In genomic region chr13:23742007-23742406, GRCm38 (mm10) we compare ENCODE assay signal across 15 mouse cellular contexts. TPM values are rescaled to one million over a fixed set of nuclear protein-coding genes. Genes with fewer than 3 reads are reported as not detected.
DNase-seq lines count a peak whose midpoint lies in the region.
"Had no signal": no experiment of that assay in that cellular context is flagged by ENCODE, and none has a peak within 500 bp of the region (broad histone marks: within the 10 kb centered on the region; RNA-seq: fewer than 3 reads in every experiment).

No protein-coding gene starts in this region.

- no peaks in the 10 kb centered on the region for H3K36me3 ChIP-seq in heart, embryonic 10.5 days
- H3K36me3 ChIP-seq in limb, embryonic 10.5 days = no peaks in the 10 kb centered on the region
- H3K36me3 ChIP-seq: hindbrain, embryonic 15.5 days; kidney, embryonic 15.5 days; lung, embryonic 15.5 days; neural tube, embryonic 12.5 days had no signal

- peak overlapping the region; percentile 63; the same call in 1 of the 2 replicates for H3K27ac ChIP-seq in heart, embryonic 10.5 days
- peak overlapping the region; percentile 48 for H3K27ac ChIP-seq in limb, embryonic 10.5 days
- H3K27ac ChIP-seq: hindbrain, embryonic 15.5 days; kidney, embryonic 15.5 days; lung, embryonic 15.5 days; neural tube, embryonic 12.5 days had no signal

- H3K4me3 ChIP-seq in heart, embryonic 10.5 days = no peak overlapping the region
- no peak overlapping the region for H3K4me3 ChIP-seq in limb, embryonic 10.5 days
- H3K4me3 ChIP-seq: hindbrain, embryonic 15.5 days; kidney, embryonic 15.5 days; lung, embryonic 15.5 days; neural tube, embryonic 12.5 days had no signal

- no peaks in the 10 kb centered on the region for H3K9me3 ChIP-seq in heart, embryonic 10.5 days
- H3K9me3 ChIP-seq in limb, embryonic 10.5 days (replicated peaks) = no peaks in the 10 kb centered on the region
- H3K9me3 ChIP-seq: hindbrain, embryonic 15.5 days; kidney, embryonic 15.5 days; lung, embryonic 15.5 days; neural tube, embryonic 12.5 days had no signal

- H3K4me1 ChIP-seq in heart, embryonic 10.5 days = peaks cover 9% of the 10 kb centered on the region; the same call in 1 of the 2 replicates
- H3K4me1 ChIP-seq in limb, embryonic 10.5 days = peaks cover 20% of the 10 kb centered on the region

- H3K27me3 ChIP-seq in heart, embryonic 10.5 days (ENCODE audit: insufficient read depth, poor library complexity, severe bottlenecking) = no peaks in the 10 kb centered on the region
- H3K27me3 ChIP-seq in limb, embryonic 10.5 days (ENCODE audit: low read depth, poor library complexity, severe bottlenecking) = no peaks in the 10 kb centered on the region
- H3K27me3 ChIP-seq: hindbrain, embryonic 15.5 days; kidney, embryonic 15.5 days; lung, embryonic 15.5 days; neural tube, embryonic 12.5 days had no signal

- no peak for DNase-seq in heart, embryonic 10.5 days (ENCODE audit: low spot score)
- DNase-seq in heart, postnatal 25 days (ENCODE audit: low spot score) = no peak
- DNase-seq in thymus, postnatal 0 days (ENCODE audit: low spot score) = peak; percentile 2
- DNase-seq in thymus, postnatal 4 days = no peak
- no peak for DNase-seq in limb, embryonic 10.5 days (ENCODE audit: low spot score)
- DNase-seq in right cerebral cortex, postnatal 14 days = no peak
- DNase-seq in urinary bladder, postnatal 36 days (ENCODE audit: low spot score in 2 of 2) = no peak
- DNase-seq in natural killer cell, adult 2 months (ENCODE audit: low spot score in 2 of 2) = no peak
- DNase-seq: cerebellum, adult 11 months; layer of hippocampus, adult 9-11 months; midbrain, embryonic 14.5 days had no signal

- intact Hi-C loops in heart, postnatal 25 days (cut with DNase I) = loop anchor here (5.0 kb wide), 2 partner anchors 120 to 210 kb away; partner anchors contain the start of genes Hist1h1e, Hist1h2af, Hist1h2be and Hist1h4h

RNA-seq across cellular contexts. Expression of gene Hist1h3c, which starts 3.4 kb away (rescaled TPM):
- 4.2 and 4.4 TPM in 2 replicates for polyA plus RNA-seq in heart, embryonic 10.5 days (2016; fragmentation: Nextera tagmentation; extraction: Ambion mirVana)
- 1 to 10 TPM; 3.2 to 9.1 TPM for total RNA-seq in heart, postnatal 25 days (2021)
- polyA plus RNA-seq in thymus, postnatal 0 days (2015; fragmentation: Nextera tagmentation; extraction: Ambion mirVana) = 32.0 and 33.1 TPM in 2 replicates
- polyA plus RNA-seq in limb, embryonic 10.5 days (2016; fragmentation: Nextera tagmentation; extraction: Ambion mirVana) = 9.6 TPM in 2 replicates

RNA-seq across cellular contexts. Expression of gene Hist1h1c, which starts 3.4 kb away (rescaled TPM):
- polyA plus RNA-seq in heart, embryonic 10.5 days (2016; fragmentation: Nextera tagmentation; extraction: Ambion mirVana) = 17.2 TPM in 2 replicates
- 100 to 1,000 TPM; 134 to 160 TPM for total RNA-seq in heart, postnatal 25 days (2021)
- polyA plus RNA-seq in thymus, postnatal 0 days (2015; fragmentation: Nextera tagmentation; extraction: Ambion mirVana) = 37.5 and 44.7 TPM in 2 replicates
- 8.6 and 11.8 TPM in 2 replicates for polyA plus RNA-seq in limb, embryonic 10.5 days (2016; fragmentation: Nextera tagmentation; extraction: Ambion mirVana)

RNA-seq across cellular contexts. Expression of gene Hist1h2bb, which starts 4.5 kb away (rescaled TPM):
- polyA plus RNA-seq in heart, embryonic 10.5 days (2016; fragmentation: Nextera tagmentation; extraction: Ambion mirVana) = 1.4 and 2.9 TPM in 2 replicates
- 10 to 100 TPM in 1 of 2 experiments, 1 to 10 TPM in 1; 9.6 to 11.4 TPM for total RNA-seq in heart, postnatal 25 days (2021)
- polyA plus RNA-seq in thymus, postnatal 0 days (2015; fragmentation: Nextera tagmentation; extraction: Ambion mirVana) = 10.8 and 12.6 TPM in 2 replicates
- 3.5 and 3.7 TPM in 2 replicates for polyA plus RNA-seq in limb, embryonic 10.5 days (2016; fragmentation: Nextera tagmentation; extraction: Ambion mirVana)
- polyA plus RNA-seq: hindbrain, embryonic 15.5 days had no signal

RNA-seq across cellular contexts. Expression of gene Hist1h2ab, which starts 8.9 kb away (rescaled TPM):
- 16.1 and 23.3 TPM in 2 replicates for polyA plus RNA-seq in heart, embryonic 10.5 days (2016; fragmentation: Nextera tagmentation; extraction: Ambion mirVana)
- 10 to 100 TPM; 12.7 to 17.0 TPM for total RNA-seq in heart, postnatal 25 days (2021)
- polyA plus RNA-seq in thymus, postnatal 0 days (2015; fragmentation: Nextera tagmentation; extraction: Ambion mirVana) = 144 and 155 TPM in 2 replicates
- 55.9 and 60.6 TPM in 2 replicates for polyA plus RNA-seq in limb, embryonic 10.5 days (2016; fragmentation: Nextera tagmentation; extraction: Ambion mirVana)

RNA-seq across cellular contexts. Expression of gene Hist1h3b, which starts 10.1 kb away (rescaled TPM):
- 2.6 and 3.2 TPM in 2 replicates for polyA plus RNA-seq in heart, embryonic 10.5 days (2016; fragmentation: Nextera tagmentation; extraction: Ambion mirVana)
- total RNA-seq in heart, postnatal 25 days (2021) = 10 to 100 TPM; 19.3 to 26.5 TPM
- polyA plus RNA-seq in thymus, postnatal 0 days (2015; fragmentation: Nextera tagmentation; extraction: Ambion mirVana) = 45.8 and 78.0 TPM in 2 replicates
- polyA plus RNA-seq in limb, embryonic 10.5 days (2016; fragmentation: Nextera tagmentation; extraction: Ambion mirVana) = 6.3 and 9.7 TPM in 2 replicates
